In genomic region chr1:80515836-80516235, GRCm38 (mm10) we compare ENCODE assay signal across 11 mouse cellular contexts. TPM values are rescaled to one million over a fixed set of nuclear protein-coding genes. Genes with fewer than 3 reads are reported as not detected.
DNase-seq lines count a peak whose midpoint lies in the region; ATAC-seq and TF ChIP-seq lines count a peak whose summit lies in the region.
"Had no signal": no experiment of that assay in that cellular context is flagged by ENCODE, and none has a peak within 500 bp of the region (broad histone marks: within the 10 kb centered on the region; RNA-seq: fewer than 3 reads in every experiment).

No protein-coding gene starts in this region.

- H3K4me2 ChIP-seq in intestine, postnatal 0 days (replicated peaks; ENCODE audit: low read depth) = no peak overlapping the region
- no peak overlapping the region for H3K4me2 ChIP-seq in intestine, embryonic 15.5 days (replicated peaks)
- H3K4me2 ChIP-seq: embryonic facial prominence, embryonic 12.5 days; limb, embryonic 13.5 days had no signal

- no peak overlapping the region for H3K9ac ChIP-seq in intestine, postnatal 0 days (ENCODE audit: low read depth, low read length)
- no peak overlapping the region for H3K9ac ChIP-seq in intestine, embryonic 15.5 days
- H3K9ac ChIP-seq: embryonic facial prominence, embryonic 12.5 days; limb, embryonic 13.5 days had no signal

- DNase-seq in 3T3-L1 (ENCODE audit: low read depth, low spot score) (peak; percentile 49), 416B (ENCODE audit: low read depth) (peak; percentile 40)
- peak; percentile 41 for DNase-seq in embryo, embryonic 10.5 days (ENCODE audit: low spot score)
- no peak for DNase-seq in urinary bladder, adult 18-20 months (ENCODE audit: low spot score in 2 of 2)
- DNase-seq in gastrocnemius, postnatal 4 days (ENCODE audit: low spot score in 2 of 2) = no peak
- no peak for DNase-seq in heart, adult 11 months

- H3K27me3 ChIP-seq in intestine, postnatal 0 days (replicated peaks; ENCODE audit: control insufficient read depth, insufficient read depth, low read length) = no peaks in the 10 kb centered on the region
- H3K27me3 ChIP-seq in intestine, embryonic 15.5 days (replicated peaks) = no peaks in the 10 kb centered on the region
- H3K27me3 ChIP-seq: embryonic facial prominence, embryonic 12.5 days; limb, embryonic 13.5 days had no signal

- H3K4me1 ChIP-seq in intestine, postnatal 0 days (replicated peaks; ENCODE audit: control insufficient read depth, insufficient read depth, low read length) = no peaks in the 10 kb centered on the region
- no peaks in the 10 kb centered on the region for H3K4me1 ChIP-seq in intestine, embryonic 15.5 days (replicated peaks)
- H3K4me1 ChIP-seq: limb, embryonic 13.5 days had no signal

- no peaks in the 10 kb centered on the region for H3K36me3 ChIP-seq in intestine, postnatal 0 days (ENCODE audit: control insufficient read depth, insufficient read depth)
- H3K36me3 ChIP-seq in intestine, embryonic 15.5 days = no peaks in the 10 kb centered on the region
- H3K36me3 ChIP-seq: embryonic facial prominence, embryonic 12.5 days; limb, embryonic 13.5 days had no signal

- WGBS in intestine, postnatal 0 days = 43% methylated on average over 6 of the region's 6 CpGs
- WGBS in intestine, embryonic 15.5 days = 36% methylated on average over 6 of the region's 6 CpGs

- ATAC-seq in intestine, postnatal 0 days = no peak
- ATAC-seq in intestine, embryonic 15.5 days = no peak

- H3K4me3 ChIP-seq in intestine, postnatal 0 days (ENCODE audit: low read depth, low read length) = no peak overlapping the region
- no peak overlapping the region for H3K4me3 ChIP-seq in intestine, embryonic 15.5 days (replicated peaks)
- H3K4me3 ChIP-seq: embryonic facial prominence, embryonic 12.5 days; limb, embryonic 13.5 days had no signal

- peak; percentile 65 for TF ChIP-seq CTCF in intestine, postnatal 0 days (IDR thresholded peaks at IDR 0.05; ENCODE audit: low read depth)

- H3K9me3 ChIP-seq in intestine, postnatal 0 days (ENCODE audit: control insufficient read depth) = no peaks in the 10 kb centered on the region
- H3K9me3 ChIP-seq in intestine, embryonic 15.5 days = no peaks in the 10 kb centered on the region
- H3K9me3 ChIP-seq: embryonic facial prominence, embryonic 12.5 days; limb, embryonic 13.5 days had no signal

- H3K27ac ChIP-seq in intestine, postnatal 0 days (ENCODE audit: low read depth, low read length) = no peak overlapping the region
- no peak overlapping the region for H3K27ac ChIP-seq in intestine, embryonic 15.5 days
- H3K27ac ChIP-seq: embryonic facial prominence, embryonic 12.5 days; limb, embryonic 13.5 days had no signal

RNA-seq across cellular contexts. Expression of gene Gm45261, which starts 54.6 kb away (rescaled TPM):
- not detected in 2 replicates for polyA plus RNA-seq in intestine, postnatal 0 days (2015; fragmentation: Nextera tagmentation; extraction: Ambion mirVana)
- not detected in 2 replicates for polyA plus RNA-seq in intestine, embryonic 15.5 days (2015; fragmentation: Nextera tagmentation; extraction: Ambion mirVana)
- not detected for total RNA-seq in gastrocnemius, postnatal 4 days (2021)
- total RNA-seq: heart, postnatal 25 days had no signal
- polyA plus RNA-seq: embryonic facial prominence, embryonic 12.5 days; limb, embryonic 13.5 days had no signal

Comparison
In these comparisons a context has a peak if more than half of its experiments do, and no peak if none do; other contexts are left out.
1. DNase-seq: peak in 3T3-L1 (single experiment), 416B (single experiment) and embryo, embryonic 10.5 days (single experiment); none in urinary bladder, adult 18-20 months (0 of 2), gastrocnemius, postnatal 4 days (0 of 2) and heart, adult 11 months (single experiment).